Comparison of ENCODE assay signal across 23 mouse cellular contexts in the genomic region with DNA sequence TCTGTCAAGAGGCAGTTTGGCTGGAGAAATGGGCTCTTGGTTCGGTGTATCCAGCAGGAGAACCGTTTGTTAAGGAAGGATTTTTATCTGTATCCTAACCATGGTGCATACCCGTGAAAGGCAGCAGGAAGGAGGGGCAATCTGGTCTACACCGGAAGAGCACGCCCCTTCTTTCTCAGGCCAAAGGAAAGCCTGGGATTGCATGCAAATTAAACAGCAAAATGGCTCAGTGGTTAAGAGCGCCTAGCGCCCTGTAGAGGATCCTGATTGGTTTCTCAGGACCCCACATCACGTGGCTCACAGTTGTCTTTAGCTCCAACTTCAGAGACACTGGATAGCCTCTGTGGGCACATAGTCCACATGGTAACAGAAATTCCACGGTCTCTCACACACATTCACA. TPM values are rescaled to one million over a fixed set of nuclear protein-coding genes. Genes with fewer than 3 reads are reported as not detected.
"Had no signal": no experiment of that assay in that cellular context is flagged by ENCODE, and none has a peak within 500 bp of the region (broad histone marks: within the 10 kb centered on the region; RNA-seq: fewer than 3 reads in every experiment).

No protein-coding gene starts in this region.

- H3K9me3 ChIP-seq: midbrain, embryonic 10.5 days; midbrain, embryonic 12.5 days; neural tube, embryonic 13.5 days; neural tube, embryonic 15.5 days; stomach, embryonic 15.5 days had no signal

- H3K27me3 ChIP-seq: midbrain, embryonic 12.5 days; neural tube, embryonic 13.5 days; neural tube, embryonic 15.5 days; stomach, embryonic 15.5 days had no signal

- H3K4me1 ChIP-seq: midbrain, embryonic 10.5 days; midbrain, embryonic 12.5 days; neural tube, embryonic 13.5 days; neural tube, embryonic 15.5 days; stomach, embryonic 15.5 days had no signal

- ATAC-seq: midbrain, embryonic 16.5 days had no signal

- H3K4me3 ChIP-seq: midbrain, embryonic 10.5 days; midbrain, embryonic 12.5 days; myocyte; neural tube, embryonic 13.5 days; neural tube, embryonic 15.5 days; stomach, embryonic 15.5 days had no signal

- H3K27ac ChIP-seq: midbrain, embryonic 10.5 days; midbrain, embryonic 12.5 days; neural tube, embryonic 13.5 days; neural tube, embryonic 15.5 days; stomach, embryonic 15.5 days; stomach, postnatal 0 days had no signal

- DNase-seq: lung, adult 18-20 months; lung, postnatal 10 days; lung, postnatal 4 days; midbrain, embryonic 14.5 days; retina, postnatal 1 day; right cerebral cortex, adult 18-20 months; right cerebral cortex, postnatal 25 days; right cerebral cortex, postnatal 4 days; thymus, adult 2 months; thymus, postnatal 25 days; thymus, postnatal 4 days had no signal

RNA-seq across cellular contexts. Expression of a gene that starts 0.5 kb away (rescaled TPM):
- polyA plus RNA-seq: liver, embryonic 16.5 days; lung, embryonic 14.5 days; lung, embryonic 16.5 days; midbrain, embryonic 10.5 days; midbrain, embryonic 14.5 days; neural tube, embryonic 11.5 days; neural tube, embryonic 15.5 days; stomach, embryonic 15.5 days; stomach, postnatal 0 days had no signal
